Mouse (Mus musculus) CH12.LX (cell line): ENCODE measurements at regions not wholly inside any gene's neighbourhood (a gene's known extent, or its start where the extent isn't known, plus 50 kb on each side); places are given as distances from the start of the nearest gene placed in this dataset.

Experiments
- CTCF ChIP-seq, 2 experiments: IDR thresholded peaks in 1 of 2; conservative IDR thresholded peaks in 1 of 2; 2 replicates each; pipeline ENCODE4 v1.5.1; 2011 to 2012; ENCODE audit warnings: low read depth in 2 of 2, low read length in 2 of 2, improper control_type of control experiment in 1 of 2, inconsistent platforms in 1 of 2, mild to moderate bottlenecking in 1 of 2, moderate library complexity in 1 of 2
- EP300 ChIP-seq: IDR thresholded peaks from 2 replicates; pipeline ENCODE4 v1.6.1; 2011; ENCODE audit warnings: low read length, improper control_type of control experiment
- HCFC1 ChIP-seq: IDR thresholded peaks from 2 replicates; pipeline ENCODE4 v1.6.1; 2012; ENCODE audit warnings: low read depth, mild to moderate bottlenecking, inconsistent platforms, low read length, improper control_type of control experiment
- JUND ChIP-seq: conservative IDR thresholded peaks from 2 replicates; pipeline ENCODE4 v1.6.1; 2011; ENCODE audit warnings: low read depth, low read length, improper control_type of control experiment
- MAFK ChIP-seq: IDR thresholded peaks from 2 replicates; pipeline ENCODE4 v1.6.1; 2011; ENCODE audit warnings: low read length, improper control_type of control experiment; ENCODE audit not compliant: insufficient replicate concordance
- MAX ChIP-seq: IDR thresholded peaks from 2 replicates; pipeline ENCODE4 v1.6.1; 2011; ENCODE audit warnings: low read length, improper control_type of control experiment
- MAZ ChIP-seq: IDR thresholded peaks from 2 replicates; pipeline ENCODE4 v1.6.1; 2012; ENCODE audit warnings: low read depth, mild to moderate bottlenecking, inconsistent platforms, low read length, improper control_type of control experiment, moderate library complexity
- MEF2A ChIP-seq: IDR thresholded peaks from 2 replicates; pipeline ENCODE4 v1.6.1; 2014; ENCODE audit warnings: low read depth, mild to moderate bottlenecking, inconsistent platforms, low read length, improper control_type of control experiment, borderline replicate concordance
- POLR2A ChIP-seq: IDR thresholded peaks from 2 replicates; pipeline ENCODE4 v1.6.1; 2011; ENCODE audit warnings: low read depth, mild to moderate bottlenecking, improper control_type of control experiment, low read length
- RCOR1 ChIP-seq: conservative IDR thresholded peaks from 2 replicates; pipeline ENCODE4 v1.6.1; 2012; ENCODE audit warnings: low read depth, mild to moderate bottlenecking, inconsistent platforms, low read length, improper control_type of control experiment
- UBTF ChIP-seq: IDR thresholded peaks from 2 replicates; pipeline ENCODE4 v1.6.1; 2012; ENCODE audit warnings: low read depth, mild to moderate bottlenecking, inconsistent platforms, low read length, improper control_type of control experiment, moderate library complexity
- USF2 ChIP-seq: conservative IDR thresholded peaks from 2 replicates; pipeline ENCODE4 v1.6.1; 2011; ENCODE audit warnings: low read depth, low read length, improper control_type of control experiment
- ZC3H11A ChIP-seq: IDR thresholded peaks from 2 replicates; pipeline ENCODE4 v1.6.1; 2012; ENCODE audit warnings: low read depth, mild to moderate bottlenecking, inconsistent platforms, low read length, improper control_type of control experiment

GRCm38 (mm10) chr8:104028626-104029025 lies 72.8 kb upstream of the Cdh5 start:
- TF ChIP-seq POLR2A: no peak
- no peak for TF ChIP-seq MAX
- peak; percentile 71 to 88 for TF ChIP-seq CTCF (conservative IDR thresholded peaks at IDR 0.05 in 1 of 2, IDR thresholded peaks at IDR 0.05 in 1 of 2; ENCODE audit: low read depth in 2 of 2, low read length in 2 of 2)
- TF ChIP-seq EP300: no peak
- TF ChIP-seq MAFK: no peak
- TF ChIP-seq MAZ: no peak
- TF ChIP-seq RCOR1: no peak
- no peak for TF ChIP-seq MEF2A
- no peak for TF ChIP-seq UBTF
- TF ChIP-seq USF2: no peak
- TF ChIP-seq ZC3H11A: peak; percentile 47
- TF ChIP-seq HCFC1: no peak
- no peak for TF ChIP-seq JUND
